Mouse (Mus musculus) megakaryocyte, embryonic 14.5 days (primary cell): ENCODE results near the gene Gipc2. TPM values are rescaled to one million over a fixed set of nuclear protein-coding genes. Genes with fewer than 3 reads are reported as not detected.

Source experiments
- H3K27me3 ChIP-seq: replicated peaks from 2 replicates; pipeline ENCODE3; 2012; ENCODE audit warnings: inconsistent platforms
- H3K36me3 ChIP-seq: replicated peaks from 2 replicates; pipeline ENCODE3; 2012; ENCODE audit warnings: low read length, inconsistent platforms, mixed read lengths
- H3K4me1 ChIP-seq: 2 replicates; pipeline ENCODE4 v1.6.1; 2012; ENCODE audit warnings: inconsistent platforms
- H3K4me3 ChIP-seq: replicated peaks from 2 replicates; pipeline ENCODE3; 2012; ENCODE audit warnings: moderate library complexity, mild to moderate bottlenecking, inconsistent platforms
- H3K9me3 ChIP-seq: 2 replicates; pipeline ENCODE4 v1.6.1; 2012; ENCODE audit warnings: inconsistent platforms
- FLI1 ChIP-seq: IDR thresholded peaks from 2 replicates; pipeline ENCODE4 v1.6.1; 2012; ENCODE audit warnings: low read length, inconsistent platforms, mixed read lengths
- GATA1 ChIP-seq: IDR thresholded peaks from 3 replicates; pipeline ENCODE4 v1.6.1; 2012; ENCODE audit warnings: mixed read lengths, low read length, inconsistent platforms, borderline replicate concordance
- polyA plus RNA-seq: library from polyadenylated mRNA; stranded (reverse); fragments of >175 nt; gene quantifications from 2 replicates; pipeline ENCODE4 v1.2.3, GENCODE M21; 2012; ENCODE audit warnings: low replicate concordance; ENCODE audit not compliant: insufficient read depth

Gene Gipc2
- polyA plus RNA-seq: 2.4 TPM in 1 of 2 replicates, not detected in the other

DNA sequence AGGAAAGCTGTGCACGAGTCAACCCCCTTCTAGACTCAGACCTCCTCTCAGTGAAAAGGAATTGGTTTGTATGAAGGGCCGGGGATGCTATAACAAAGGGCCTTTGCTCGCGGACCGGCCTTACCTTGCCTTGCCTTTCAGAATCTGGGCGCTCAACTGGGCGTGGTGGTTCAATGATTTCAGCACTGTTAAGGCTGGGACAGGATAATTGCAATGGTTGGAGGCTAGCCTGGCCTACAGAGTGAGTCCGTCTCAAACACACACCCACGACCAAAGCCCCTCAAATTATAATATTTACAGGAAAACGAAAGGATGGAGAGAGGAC is at the start of gene Gipc2:
Gene Gipc2 (minus strand): TSS at position 132 of the 325 bp plus-strand sequence.
- no peak for TF ChIP-seq FLI1
- no peak for TF ChIP-seq GATA1
- peaks cover 10% of the 10 kb centered on the region for H3K36me3 ChIP-seq
- peak within 1 kb of the TSS; percentile 93 for H3K4me3 ChIP-seq
- peaks cover 11% of the 10 kb centered on the region for H3K9me3 ChIP-seq
- peaks cover 17% of the 10 kb centered on the region for H3K27me3 ChIP-seq
- H3K4me1 ChIP-seq: peaks cover 73% of the 10 kb centered on the region

DNA sequence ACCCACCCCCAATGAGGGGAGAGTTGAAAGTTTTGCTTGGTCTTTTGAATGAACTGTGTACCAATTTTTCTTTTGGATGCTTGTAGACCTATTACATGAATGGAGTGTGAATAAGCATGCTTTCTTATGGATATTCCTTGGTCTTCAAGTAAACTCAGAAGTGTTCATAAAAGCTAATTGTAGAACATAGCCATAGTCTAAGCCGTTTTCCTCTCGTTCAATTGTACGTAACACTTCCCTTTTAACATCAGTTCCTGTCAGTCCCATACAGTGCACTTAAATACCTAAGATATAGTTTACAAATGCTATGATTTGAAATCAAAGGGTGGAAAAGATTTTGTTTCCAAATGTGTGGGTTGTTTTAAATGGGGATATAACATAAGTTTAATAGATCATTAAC is 47.4 kb upstream of the Gipc2 start:
- Histone ChIP-seq H3K36me3 (peaks cover 44% of the 10 kb centered on the region), H3K4me1 (peaks cover 30% of the 10 kb centered on the region), H3K9me3 (no peaks in the 10 kb centered on the region), H3K27me3 (no peaks in the 10 kb centered on the region), H3K4me3 (peak overlapping the region; percentile 38)
- TF ChIP-seq GATA1 (no peak), FLI1 (no peak)

DNA sequence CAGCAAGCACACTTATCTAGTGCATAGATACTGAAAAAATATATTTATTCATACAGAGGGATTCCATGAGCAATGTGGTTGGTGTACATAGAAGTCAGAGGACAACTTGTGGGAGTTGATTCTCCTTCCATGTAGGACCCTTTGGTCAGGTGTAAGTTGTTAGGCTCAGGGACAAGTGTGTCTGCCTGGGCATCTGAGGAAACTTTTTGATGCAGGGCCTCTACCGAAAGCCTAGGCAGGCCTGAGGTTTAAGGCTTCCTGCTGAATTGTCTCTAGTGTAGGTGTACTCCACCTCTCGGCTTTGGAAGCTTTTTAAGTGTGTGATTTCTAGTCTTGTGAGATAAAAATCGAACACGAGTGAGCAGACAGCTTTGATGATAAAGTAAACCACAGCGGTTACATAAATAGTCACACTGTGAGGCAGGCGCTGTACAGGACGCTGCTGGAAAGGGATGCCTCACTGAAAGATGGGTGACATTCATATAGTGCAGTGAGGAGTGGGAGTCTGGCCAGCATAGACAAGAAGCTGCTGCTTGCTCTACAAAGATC is 45.8 kb upstream of the Gipc2 start:
- H3K9me3 ChIP-seq: no peaks in the 10 kb centered on the region
- H3K36me3 ChIP-seq: peaks cover 38% of the 10 kb centered on the region
- H3K4me1 ChIP-seq: peaks cover 44% of the 10 kb centered on the region
- H3K4me3 ChIP-seq: peak overlapping the region; percentile 98
- H3K27me3 ChIP-seq: no peaks in the 10 kb centered on the region
- TF ChIP-seq FLI1 (no peak), GATA1 (no peak)

DNA sequence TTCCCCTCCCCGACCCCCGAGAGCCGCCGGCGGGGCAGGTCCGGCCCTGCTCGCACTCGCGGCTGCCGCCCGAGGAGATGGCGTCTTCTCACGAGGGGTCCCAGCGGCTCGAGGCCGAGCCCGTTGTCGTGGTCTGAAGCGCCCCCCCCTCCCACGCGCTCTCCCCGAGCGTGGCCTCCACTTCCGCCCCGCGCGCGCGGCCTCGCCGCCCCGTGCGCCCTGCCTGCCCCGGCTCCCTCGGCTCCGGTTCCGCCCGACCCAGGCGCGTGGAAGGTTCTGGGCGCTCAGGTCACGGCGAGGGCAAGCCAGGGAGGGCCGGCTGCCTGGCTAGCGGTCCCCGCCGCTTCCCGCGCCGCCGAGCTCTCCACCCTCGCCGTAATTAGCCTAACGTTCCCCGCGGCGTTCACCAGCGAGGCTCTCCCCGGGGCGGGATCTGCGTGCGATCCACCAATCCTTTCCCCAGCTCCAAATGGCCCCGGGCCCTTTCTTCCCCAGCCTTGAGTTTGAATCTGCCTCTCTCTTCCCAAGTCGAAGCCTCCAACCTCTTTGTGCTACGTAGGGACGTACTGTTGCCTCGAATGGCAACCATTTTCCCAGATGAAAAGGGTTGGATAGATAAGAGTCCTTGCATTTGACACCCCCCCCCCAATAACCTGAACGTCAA is 44.8 kb upstream of the Gipc2 start:
- TF ChIP-seq FLI1 (no peak), GATA1 (no peak)
- Histone ChIP-seq H3K27me3 (no peaks in the 10 kb centered on the region), H3K4me3 (peak overlapping the region; percentile 98), H3K4me1 (peaks cover 49% of the 10 kb centered on the region), H3K9me3 (no peaks in the 10 kb centered on the region), H3K36me3 (peaks cover 30% of the 10 kb centered on the region)

DNA sequence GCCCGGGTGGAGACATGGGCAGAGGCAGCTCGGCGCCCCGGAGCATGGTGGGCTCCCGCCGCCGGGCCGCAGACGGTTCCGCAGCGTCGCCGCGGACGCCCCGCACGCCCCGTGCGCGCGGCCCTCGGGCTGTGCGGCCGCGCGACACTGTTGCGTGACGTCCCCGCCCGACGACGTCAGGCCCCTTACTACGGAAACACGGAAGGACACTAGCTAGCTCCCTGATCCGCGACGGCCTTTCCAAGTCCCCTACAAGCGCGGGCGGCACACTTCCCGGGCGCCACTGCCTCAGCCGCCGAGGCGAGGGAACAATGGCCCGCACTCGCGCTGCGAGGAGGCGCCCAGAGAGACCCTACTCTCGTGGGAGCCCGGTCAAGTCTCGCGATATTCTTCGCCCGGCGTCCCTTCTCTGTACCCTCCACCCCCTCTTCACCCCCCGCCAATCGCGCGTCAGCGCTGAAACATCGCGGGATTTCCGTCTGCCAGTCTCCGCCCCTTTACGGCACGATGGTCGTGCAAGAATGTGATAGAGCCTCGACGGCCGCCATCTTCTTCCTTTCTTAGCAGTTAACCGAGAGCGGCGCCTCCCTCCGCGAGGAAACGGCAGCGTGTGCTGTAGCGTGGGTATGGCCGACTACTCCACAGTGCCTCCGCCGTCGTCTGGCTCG is 44.1 kb upstream of the Gipc2 start, which contains the start of the genes Dnajb4 and Fubp1:
Gene Dnajb4 (minus strand): TSS at position 336 of the 668 bp plus-strand sequence.
Gene Fubp1 (plus strand): TSS at position 456 of the 668 bp plus-strand sequence.
- Histone ChIP-seq H3K27me3 (no peaks in the 10 kb centered on the region), H3K36me3 (peaks cover 23% of the 10 kb centered on the region), H3K4me1 (peaks cover 49% of the 10 kb centered on the region), H3K4me3 (peak within 1 kb of the TSS; percentile 98), H3K9me3 (no peaks in the 10 kb centered on the region)
- TF ChIP-seq GATA1: no peak

DNA sequence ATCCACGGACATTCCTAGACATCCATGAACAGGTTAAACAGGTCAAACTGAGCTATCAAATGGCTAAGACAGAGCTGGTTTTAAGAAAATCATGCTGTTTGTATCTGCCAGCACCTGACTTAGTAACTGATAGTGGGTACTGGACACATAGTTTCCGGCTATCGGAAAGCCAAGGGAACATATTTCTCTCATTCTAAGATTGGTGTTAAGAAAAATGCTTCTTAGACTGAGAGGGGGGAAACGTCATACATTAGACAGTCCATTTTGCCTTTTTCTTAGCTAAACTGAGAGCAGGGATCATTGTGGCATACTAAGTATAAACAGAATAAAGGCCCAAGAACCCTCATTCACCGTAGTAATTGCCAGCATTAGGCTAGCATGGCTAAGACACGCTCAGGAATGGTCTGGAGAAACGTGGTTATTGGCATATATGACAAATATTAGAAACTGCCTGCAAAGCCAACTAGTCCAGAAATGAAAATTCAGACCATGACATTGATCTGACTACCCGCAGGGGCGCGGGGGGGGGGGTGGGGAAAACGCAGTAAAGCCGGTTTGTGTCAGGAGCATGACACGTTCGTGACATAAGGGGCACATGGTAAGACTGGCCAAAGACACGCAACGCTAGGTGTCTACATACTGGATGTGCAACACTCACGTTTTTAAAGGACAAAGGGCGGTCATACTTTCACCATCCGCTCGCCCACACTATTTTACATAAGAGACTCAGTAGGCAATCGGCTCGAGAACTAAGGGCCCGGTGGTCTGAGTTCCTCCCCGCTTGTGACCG is 43.3 kb upstream of the Gipc2 start:
- no peaks in the 10 kb centered on the region for H3K9me3 ChIP-seq
- TF ChIP-seq FLI1 (no peak), GATA1 (no peak)
- peaks cover 16% of the 10 kb centered on the region for H3K36me3 ChIP-seq
- peak overlapping the region; percentile 98 for H3K4me3 ChIP-seq
- peaks cover 53% of the 10 kb centered on the region for H3K4me1 ChIP-seq
- H3K27me3 ChIP-seq: no peaks in the 10 kb centered on the region

DNA sequence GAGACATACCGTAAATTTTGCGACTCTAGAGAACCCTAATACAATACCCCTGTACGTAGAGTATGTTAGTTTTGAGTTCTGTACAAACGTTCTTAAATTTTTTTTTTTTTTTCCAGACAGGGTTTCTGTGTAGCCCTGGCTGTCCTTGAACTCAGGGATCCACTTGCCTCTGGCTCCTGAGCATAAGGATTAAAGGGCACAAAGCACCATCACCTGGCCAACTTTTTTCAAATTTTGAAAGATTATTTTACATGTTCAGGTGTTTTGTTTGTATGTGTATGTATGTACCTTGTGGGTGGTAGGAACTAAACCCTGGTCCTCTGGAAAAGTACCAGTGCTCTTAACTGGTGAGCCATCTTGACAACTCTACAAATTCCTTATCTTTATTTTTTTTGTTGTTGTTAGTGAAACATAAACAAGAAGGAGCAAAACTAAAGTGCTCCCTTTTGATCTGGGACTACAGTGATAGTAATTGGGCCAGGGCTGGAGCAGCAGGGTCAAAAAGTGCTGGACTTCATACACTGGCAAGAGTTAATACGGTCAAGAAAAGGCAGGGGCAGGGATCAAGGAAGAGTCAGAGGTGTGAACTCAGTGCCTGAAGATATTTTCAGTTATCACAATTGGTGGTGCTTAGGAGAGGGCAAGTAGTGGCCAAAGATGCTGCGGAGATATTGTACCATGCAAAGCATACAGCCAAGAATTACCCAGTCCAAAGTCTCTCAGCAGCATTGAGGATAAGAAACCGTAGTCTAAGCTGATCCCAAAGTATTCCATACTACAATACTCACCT is 42.3 kb upstream of the Gipc2 start:
- Histone ChIP-seq H3K36me3 (peaks cover 16% of the 10 kb centered on the region), H3K27me3 (no peaks in the 10 kb centered on the region), H3K9me3 (no peaks in the 10 kb centered on the region), H3K4me3 (peak overlapping the region; percentile 34), H3K4me1 (peaks cover 61% of the 10 kb centered on the region)
- TF ChIP-seq FLI1 (no peak), GATA1 (no peak)

DNA sequence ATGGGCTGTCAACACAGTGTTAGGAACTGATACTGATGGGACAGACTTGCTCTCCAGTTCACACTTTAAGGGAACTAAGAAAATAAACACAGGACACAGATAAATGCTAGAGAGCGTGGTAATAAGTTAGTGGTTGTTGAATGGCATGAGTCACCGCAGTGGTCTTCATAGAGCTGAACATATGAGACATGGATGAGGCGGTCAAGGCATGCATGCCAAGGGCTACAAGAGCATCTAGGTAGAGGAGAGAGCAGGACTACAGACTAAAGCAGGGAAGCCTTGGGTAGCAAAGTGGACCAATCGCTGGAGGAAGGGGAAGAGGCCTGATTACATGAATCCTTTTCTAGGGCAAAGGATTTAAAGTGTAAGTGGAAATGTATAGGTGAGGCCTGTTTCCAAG is 41.1 kb upstream of the Gipc2 start:
- H3K4me3 ChIP-seq: no peak overlapping the region
- no peaks in the 10 kb centered on the region for H3K27me3 ChIP-seq
- no peaks in the 10 kb centered on the region for H3K9me3 ChIP-seq
- H3K4me1 ChIP-seq: peaks cover 51% of the 10 kb centered on the region
- no peak for TF ChIP-seq FLI1
- TF ChIP-seq GATA1: no peak
- H3K36me3 ChIP-seq: peaks cover 12% of the 10 kb centered on the region

DNA sequence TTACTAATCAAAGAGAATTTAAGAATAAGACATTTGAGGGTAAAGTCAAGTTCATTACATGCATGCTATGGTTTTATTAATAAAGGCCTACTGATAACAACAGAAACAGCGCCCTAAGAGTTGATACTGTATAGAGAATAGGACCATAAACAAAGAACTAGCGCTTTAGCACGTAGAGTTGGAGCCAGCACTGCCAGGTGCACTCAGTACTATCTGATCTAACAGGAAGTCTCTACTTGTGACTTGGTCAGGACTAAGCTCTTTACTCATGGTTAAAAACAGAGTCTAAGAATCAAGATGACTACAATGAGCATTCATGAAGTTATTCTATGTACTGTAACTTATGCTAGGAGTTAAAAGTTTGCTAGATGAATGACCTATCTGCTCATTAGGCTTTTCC is 38.5 kb upstream of the Gipc2 start:
- no peaks in the 10 kb centered on the region for H3K27me3 ChIP-seq

More for the DNA sequence above, 38.5 kb upstream of the Gipc2 start:
- Histone ChIP-seq H3K4me3 (no peak overlapping the region), H3K9me3 (no peaks in the 10 kb centered on the region), H3K36me3 (peaks cover 10% of the 10 kb centered on the region), H3K4me1 (peaks cover 47% of the 10 kb centered on the region)
- TF ChIP-seq FLI1 (no peak), GATA1 (no peak)
